Mouse (Mus musculus) adrenal gland, postnatal 36 days (tissue): ENCODE data around the gene Trove2. TPM values are rescaled to one million over a fixed set of nuclear protein-coding genes. Genes with fewer than 3 reads are reported as not detected.
"Not testable (repeated sequence)": the region's sequence is repeated elsewhere in the genome, so short reads cannot be mapped to it uniquely, and the experiment has no call there.

ENCODE experiments used
- DNase-seq, 2 experiments: peaks; one replicate each; pipeline ENCODE4 v3.0.0; 2021; ENCODE audit warnings: mixed read lengths in 1 of 2
- total RNA-seq, 2 experiments: library from RNA; stranded (reverse); gene quantifications; 2 replicates each; pipeline ENCODE4 v1.2.3; 2021

Trove2 gene
- total RNA-seq, 2 experiments from 2014 or later, result 15.1 to 17.9 TPM

DNA sequence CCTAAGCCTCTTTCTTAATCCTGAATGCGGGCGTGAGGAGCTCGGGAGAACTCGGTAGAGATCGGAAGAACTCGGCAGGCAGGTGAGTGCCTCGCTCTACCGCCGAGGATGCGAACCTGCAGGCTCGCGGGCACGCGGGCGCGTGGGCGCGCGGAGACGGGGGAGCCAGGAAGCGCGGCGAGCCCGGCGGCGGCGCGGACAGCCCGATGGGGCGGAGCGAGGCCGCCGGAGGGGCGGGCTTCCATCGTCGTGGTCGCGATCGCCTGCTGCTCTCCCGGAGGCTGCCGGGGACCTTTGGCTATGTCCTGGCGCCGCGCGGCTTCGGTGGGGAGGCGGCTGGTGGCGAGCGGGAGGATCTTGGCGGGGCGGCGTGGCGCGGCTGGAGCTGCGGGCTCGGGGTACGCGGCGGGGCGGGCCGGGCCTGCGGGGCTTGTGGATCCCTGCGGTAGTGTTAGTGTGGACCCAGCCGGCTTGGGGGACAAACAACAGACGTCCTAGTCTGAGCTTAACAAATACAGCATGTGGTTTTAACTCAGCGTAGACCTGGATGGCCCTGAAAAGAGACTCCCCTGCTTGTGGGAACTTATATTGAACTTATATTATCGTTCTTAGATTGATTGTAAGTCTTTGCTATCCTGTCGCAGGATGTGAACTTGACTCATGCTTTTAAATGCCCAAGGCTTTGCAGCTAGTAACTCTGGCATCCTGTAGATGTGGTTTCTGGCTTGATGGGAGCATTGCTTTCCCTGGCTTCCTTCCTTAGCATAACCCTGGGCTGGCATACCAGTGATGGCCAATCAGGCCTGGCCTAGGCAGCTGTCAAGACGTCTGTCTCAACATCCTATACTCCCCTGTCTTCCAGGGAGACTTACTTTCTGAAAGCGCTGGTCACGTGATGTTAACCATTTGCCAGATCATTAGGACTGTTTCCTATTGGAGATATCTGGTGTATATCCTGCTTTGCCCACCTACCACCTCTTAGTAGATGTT lies 37.2 kb downstream of the Trove2 start:
- peak; percentile 89 to 95 for DNase-seq

DNA sequence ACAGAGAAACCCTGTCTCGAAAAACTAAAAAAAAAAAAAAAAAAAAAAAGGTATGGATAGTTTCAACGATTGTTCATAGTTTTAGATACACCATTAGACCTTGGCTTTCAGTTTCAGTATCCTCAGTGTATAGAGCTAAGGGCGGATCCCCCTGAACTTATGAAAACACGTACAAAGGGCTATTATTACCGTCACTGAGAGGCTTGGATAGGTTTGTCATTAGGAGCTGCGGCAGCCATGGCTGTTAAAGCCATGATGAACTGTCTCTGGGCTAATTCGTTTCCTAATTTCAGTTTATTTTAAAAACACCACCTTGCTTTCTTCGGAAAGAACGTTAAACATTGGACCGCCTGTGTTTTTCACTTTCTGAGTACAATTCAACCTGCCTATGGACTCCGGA lies 38.1 kb downstream of the Trove2 start:
- DNase-seq, result no peak

DNA sequence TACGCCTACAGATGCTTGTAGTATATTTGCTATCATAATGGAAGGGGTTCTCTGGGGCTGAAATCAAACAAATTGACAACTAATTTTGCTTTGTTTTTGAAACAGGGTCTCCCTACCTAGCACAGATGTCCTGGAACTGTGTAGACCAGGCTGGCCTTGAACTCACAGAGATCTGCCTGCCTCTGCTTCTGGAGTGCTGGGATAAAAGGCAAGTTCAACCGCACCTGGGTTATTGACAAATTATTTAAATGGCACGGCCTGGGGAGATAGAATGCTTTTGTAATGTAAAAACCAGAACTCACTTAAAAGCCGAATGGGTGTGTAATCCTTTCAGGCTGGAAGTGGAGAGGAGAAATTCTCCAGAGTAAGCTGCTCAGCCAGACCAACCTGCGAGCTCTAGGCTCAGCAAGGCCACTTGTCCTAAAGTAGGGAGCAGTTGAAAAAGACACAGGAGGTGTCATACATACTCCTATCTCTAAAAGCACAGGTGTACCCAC lies 42.9 kb downstream of the Trove2 start:
- no peak for DNase-seq

DNA sequence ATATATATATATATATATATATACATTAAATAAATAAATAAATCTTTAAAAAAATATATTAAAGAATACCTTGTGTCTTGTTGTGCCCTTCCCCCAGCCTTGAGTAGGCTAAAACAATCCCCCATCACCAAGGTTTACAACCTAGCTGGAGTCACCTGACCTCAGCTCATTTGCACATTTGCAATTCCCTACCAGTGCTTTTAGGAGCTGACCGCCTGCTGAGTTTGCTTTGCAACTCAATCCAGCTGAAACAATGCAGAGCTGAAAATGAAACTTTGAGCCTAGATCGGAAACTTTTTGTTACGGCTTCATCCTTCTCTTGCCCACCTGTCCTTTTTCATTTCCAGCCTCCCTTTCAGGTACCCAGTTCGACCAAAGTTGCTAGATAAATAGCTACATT lies 45.2 kb downstream of the Trove2 start:
- DNase-seq, result no peak

DNA sequence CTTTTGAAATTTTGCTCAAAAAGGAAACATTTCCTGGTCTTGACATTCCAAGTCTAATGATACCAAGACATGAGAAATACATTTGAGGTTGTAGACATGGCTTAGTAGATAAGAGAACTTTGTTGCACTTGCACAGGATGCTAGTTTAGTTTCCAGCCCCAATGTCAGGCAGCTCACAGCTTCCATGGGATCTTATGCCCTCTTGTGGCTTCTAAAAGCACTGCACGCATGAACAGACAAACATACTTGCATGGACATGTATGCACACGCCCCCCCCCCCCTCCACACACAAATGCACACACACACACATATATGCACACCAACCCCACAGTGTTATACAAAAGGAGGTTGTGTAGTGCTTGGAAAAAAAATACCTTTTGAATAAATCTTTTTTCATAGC lies 46.0 kb downstream of the Trove2 start:
- DNase-seq, result peak; percentile 21 to 54

DNA sequence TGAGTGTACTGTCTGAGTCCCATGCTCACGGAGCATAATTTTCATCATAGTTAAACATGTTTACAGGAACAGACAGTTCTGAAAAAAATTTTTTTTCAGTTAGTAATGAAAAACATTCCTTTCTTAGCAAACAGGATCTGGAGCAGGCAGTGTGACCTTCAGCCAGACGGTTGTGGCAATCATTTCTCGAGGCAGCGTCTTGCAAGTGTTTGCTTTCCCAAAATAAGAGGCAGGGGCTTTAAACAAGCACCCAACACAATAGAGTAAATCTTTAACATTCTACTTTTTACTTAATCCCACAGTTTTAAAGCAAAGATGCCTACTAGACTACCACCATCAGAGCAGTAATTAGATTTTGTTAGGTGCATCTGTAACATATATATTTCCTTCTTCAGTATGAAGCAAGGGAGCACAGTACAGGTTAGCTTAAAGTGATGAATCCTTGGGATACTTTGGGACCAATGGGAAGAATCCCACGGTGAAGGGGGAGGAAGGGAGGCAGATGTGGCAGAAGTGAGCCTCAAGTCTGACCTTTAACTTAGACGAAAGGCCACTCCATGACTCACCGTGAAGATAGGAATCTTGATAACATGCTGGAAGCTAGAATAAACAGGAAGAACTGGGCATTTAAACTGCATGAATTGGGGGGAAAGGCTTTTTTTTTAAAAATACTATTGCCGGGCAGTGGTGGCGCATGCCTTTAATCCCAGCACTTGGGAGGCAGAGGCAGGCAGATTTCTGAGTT lies 49.0 kb downstream of the Trove2 start:
- DNase-seq, result peak; percentile 23 to 44

DNA sequence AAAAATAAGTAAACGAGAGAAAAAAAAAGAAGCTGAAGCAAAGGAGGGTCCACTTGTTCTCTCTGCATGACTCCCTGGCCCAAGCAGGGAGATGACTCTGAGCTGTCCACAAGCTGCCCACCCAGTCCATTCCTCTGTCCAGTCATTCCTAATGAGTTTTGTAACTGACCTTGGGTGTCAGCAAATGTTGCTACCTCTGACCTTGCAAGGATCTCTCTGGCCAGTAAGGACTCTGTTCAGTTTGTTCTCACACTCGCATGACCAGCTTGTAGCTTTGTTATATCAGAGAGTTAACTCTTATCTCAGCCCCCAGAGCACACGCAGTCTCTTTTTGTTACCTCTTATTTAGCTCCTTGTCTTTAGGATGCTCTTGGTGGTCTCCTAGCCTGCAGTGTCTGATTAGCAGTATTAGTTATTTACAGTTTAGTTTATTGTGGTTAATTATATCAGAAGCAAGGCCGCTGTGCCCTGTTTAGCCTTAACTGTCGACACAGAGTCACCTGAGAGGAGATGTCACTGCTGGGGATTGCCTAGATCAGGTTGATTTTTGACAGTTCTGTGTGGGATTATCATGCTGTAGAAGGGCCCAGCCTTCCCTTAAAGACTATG lies 52.3 kb downstream of the Trove2 start:
- DNase-seq, result peak; percentile 38 to 39

DNA sequence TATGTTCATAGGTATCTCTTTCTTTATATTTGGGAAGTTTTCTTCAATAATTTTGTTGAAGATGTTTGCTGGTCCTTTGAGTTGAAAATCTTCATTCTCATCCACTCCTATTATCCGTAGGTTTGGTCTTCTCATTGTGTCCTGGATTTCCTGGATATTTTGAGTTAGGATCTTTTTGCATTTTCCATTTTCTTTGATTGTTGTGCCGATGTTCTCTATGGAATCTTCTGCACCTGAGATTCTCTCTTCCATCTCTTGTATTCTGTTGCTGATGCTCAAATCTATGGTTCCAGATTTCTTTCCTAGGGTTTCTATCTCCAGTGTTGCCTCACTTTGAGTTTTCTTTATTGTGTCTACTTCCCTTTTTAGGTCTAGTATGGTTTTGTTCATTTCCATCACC lies 60.8 kb downstream of the Trove2 start, which contains the start of gene Glrx2:
TSS of gene Glrx2 (plus strand) at position 301 of the 400 bp plus-strand sequence.
- DNase-seq, result not testable (repeated sequence)

DNA sequence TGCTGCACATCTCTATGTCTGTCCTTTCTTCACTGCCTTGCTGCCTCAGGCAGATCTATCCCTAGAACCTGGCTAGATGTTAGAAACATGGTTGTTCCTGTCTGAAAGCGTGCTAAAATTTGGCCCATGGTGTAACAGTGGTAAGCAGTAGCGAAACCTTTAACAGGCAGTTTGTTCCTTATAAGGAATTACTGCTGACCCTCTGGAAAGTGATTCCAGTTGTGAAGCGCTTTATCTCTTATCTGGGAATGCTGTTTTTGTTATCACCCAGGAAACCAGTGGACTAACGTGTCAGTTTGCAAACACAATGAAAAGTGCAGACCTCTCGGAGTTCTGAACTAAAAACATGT lies 66.3 kb downstream of the Trove2 start:
- DNase-seq, result no peak

DNA sequence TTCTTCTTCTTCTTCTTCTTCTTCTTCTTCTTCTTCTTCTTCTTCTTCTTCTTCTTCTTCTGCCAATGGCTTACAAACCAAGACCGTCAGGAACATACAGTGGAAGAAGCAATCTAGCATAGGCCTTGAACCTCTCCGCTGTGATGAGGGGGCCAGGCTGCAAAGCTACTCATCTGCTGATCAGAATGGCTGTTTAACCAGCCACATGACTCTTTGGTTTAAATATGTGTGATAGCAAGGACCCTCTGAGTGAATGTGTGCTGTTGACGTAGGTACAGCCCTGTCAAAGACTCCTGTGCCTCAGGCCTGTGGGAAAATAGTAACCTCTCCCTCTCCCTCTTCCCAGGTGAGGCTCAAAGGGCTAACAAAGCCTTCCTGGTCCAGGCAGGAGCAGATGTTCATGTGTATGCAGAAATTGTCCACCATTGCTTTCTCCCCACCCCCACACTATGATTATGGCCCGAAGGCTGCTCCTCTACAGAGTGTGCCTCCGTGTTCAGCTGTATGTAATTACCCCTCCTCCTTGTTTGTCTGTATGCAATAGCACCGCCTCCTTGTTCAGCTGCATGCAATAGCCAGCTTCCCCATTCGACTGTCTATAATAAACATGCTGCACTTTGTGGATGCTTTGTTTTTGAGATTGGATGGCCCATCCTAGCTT lies 66.8 kb downstream of the Trove2 start:
- DNase-seq, result no peak

DNA sequence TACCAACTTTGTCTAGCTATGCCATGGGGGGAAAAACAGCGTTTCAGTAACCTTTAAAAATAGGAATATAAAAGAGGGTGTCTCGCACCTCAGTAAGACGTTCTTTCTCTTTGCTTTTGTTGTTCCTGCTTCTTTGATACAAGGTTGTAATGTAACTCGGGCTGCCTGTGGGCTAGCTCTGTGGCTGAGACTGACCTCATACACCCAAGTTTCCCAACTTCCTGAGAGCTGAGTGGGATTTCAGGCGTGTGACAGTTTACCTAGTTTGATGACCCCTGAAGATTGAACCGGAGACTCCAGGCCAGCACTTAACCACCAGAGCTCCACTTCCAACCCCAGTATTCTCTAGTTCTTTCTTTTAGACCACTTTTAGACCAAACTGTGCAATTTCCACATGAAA lies 68.5 kb downstream of the Trove2 start:
- DNase-seq, result no peak

DNA sequence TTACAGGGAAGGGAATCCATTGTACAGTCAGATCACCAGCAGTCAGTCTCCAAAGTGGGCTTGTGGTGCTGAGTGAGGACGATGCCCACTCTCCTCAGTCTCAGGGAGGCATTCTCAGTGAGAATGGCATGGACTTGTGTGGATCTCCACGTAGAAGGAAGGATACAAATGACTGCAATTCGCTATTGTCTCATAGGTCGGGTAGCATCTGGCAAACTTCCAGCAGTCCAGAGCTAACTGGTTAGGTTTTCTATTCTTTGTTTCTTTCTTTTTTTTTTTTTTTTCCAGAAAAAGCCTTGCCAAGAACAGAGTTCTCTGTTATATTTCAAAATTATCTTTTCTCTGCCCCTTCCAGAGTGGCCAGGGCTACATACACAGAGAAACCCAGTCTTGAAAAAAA lies 69.9 kb downstream of the Trove2 start:
- peak in 1 of 2 experiments; percentile 45 for DNase-seq

DNA sequence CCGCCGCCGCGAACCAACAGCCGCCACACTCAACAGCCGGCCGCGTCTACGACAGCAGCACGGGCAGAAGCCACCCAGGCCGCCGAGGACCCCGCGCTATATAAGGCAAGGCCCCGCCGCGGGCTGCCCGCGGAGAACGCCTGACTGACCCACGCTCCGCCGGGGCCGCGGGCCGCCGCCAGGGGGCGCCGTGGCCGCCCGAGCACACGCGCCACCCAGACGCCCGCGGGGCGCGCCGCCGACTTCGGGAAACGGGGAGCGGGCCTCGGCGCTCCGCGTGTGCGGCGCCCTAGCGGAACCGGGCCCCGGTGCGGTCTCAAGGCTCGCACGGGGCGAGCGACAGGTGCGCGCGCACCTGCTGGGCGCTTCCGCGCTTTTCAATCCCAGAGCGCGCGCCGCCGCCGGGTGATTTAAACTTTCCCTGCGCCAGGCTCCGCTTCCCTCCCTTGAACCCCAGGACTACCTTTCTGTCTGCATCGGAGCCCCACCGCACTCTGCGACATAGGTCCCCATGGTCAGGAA lies 74.1 kb downstream of the Trove2 start, which contains the start of gene Cdc73:
TSS of gene Cdc73 (minus strand) at position 153 of the 522 bp plus-strand sequence.
- peak; percentile 94 to 95 for DNase-seq

DNA sequence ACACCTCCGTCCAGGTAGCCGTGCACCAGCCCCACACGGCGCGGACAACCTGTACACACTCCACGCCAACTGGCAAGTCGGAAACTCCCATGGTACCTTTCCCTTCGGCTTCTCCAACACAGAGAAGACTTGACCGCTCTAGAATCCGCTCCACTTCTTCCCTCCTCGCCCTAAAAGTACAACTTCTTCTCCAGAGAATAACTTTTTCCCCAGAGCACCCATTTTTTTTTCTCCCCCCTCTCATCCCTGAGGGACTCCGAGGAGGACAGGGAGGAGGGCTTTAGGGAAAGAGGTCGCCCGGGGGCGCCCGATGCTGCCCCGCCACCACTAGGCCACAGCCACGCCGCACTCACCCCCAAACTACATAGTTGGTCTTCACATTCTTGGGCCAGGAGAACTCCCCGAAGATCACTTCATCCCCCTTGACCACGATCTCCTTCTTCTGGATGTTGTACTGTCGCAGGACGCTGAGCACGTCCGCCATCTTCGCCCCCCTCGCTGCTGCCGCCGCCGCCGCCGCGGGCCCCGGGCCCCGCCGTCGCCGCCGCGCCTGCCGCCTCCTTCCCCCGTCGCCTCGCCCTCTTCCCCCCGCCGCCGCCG lies 74.6 kb downstream of the Trove2 start:
- peak; percentile 31 to 64 for DNase-seq

DNA sequence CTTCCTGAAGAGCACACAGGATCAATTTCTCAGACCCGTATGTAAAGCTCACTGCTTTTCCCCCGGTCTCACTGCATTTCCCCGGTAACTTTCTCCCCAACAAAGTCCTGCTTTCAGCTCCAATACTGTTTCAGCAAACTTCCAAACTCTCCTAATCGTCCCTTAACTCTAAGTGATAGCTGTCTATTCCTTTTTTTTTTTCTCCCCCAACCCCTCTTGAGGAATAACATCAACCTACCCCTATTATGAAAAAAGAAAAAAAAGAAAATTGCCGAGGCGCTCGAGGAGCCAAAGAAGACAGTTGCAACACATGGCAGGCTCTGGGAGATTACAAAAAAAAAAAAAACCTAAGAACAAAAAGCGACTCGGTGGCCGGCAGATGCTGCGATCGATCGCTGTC lies 75.1 kb downstream of the Trove2 start:
- DNase-seq, result no peak

Other genes with a start within 250 kb of the Trove2 start
- gene B3galt2, start 136.4 kb downstream of the Trove2 start, total RNA-seq, result 10 to 100 TPM in 1 of 2 experiments, 1 to 10 TPM in 1; 9.9 to 12.9 TPM
- 100 to 1,000 TPM in 1 of 2 experiments, 10 to 100 TPM in 1; 96.6 to 115 TPM for gene Cdc73, start 74.2 kb downstream of the Trove2 start, total RNA-seq
- 10 to 100 TPM; 79.0 to 99.3 TPM for gene Glrx2, start 60.7 kb downstream of the Trove2 start, total RNA-seq
- gene Uchl5, start 204 bp upstream of the Trove2 start, total RNA-seq, result 10 to 100 TPM; 24.5 to 28.8 TPM
- gene Rgs2, start 227.1 kb upstream of the Trove2 start, total RNA-seq, result 100 to 1,000 TPM; 524 to 538 TPM